Mouse (Mus musculus) midbrain, embryonic 14.5 days (tissue): ENCODE data around the gene Slc7a14. TPM values are rescaled to one million over a fixed set of nuclear protein-coding genes. Genes with fewer than 3 reads are reported as not detected.
"Not testable (repeated sequence)": the region's sequence is repeated elsewhere in the genome, so short reads cannot be mapped to it uniquely, and the experiment has no call there.

ENCODE experiments used
- ATAC-seq: fragments of 200-750 bp; cut with Nextera tagmentation; 2 replicates; pipeline ENCODE4 v1.8.0; 2017; ENCODE audit warnings: moderate number of reproducible peaks, moderate library complexity; ENCODE audit not compliant: low FRiP score, low TSS enrichment
- DNase-seq: peaks from one replicate; pipeline ENCODE4 v3.0.0-alpha.2; 2015
- H3K27ac ChIP-seq: fragments of 300-500 bp; sonication (generic); replicated peaks from 2 replicates; pipeline ENCODE4 v1.5.1; 2014; ENCODE audit warnings: mild to moderate bottlenecking, low read depth, low read length, moderate library complexity
- H3K27me3 ChIP-seq: fragments of 300-500 bp; sonication (generic); 2 replicates; pipeline ENCODE4 v1.6.1; 2014; ENCODE audit warnings: low read length, control low read depth, mixed read lengths; ENCODE audit not compliant: control insufficient read depth, insufficient read depth
- H3K36me3 ChIP-seq: fragments of 300-500 bp; sonication (generic); 2 replicates; pipeline ENCODE4 v1.6.1; 2014; ENCODE audit warnings: low read length, control low read depth; ENCODE audit not compliant: control insufficient read depth, insufficient read depth
- H3K4me1 ChIP-seq: fragments of 300-500 bp; sonication (generic); 2 replicates; pipeline ENCODE4 v1.6.1; 2014; ENCODE audit warnings: mild to moderate bottlenecking, antibody characterized with exemption, low read length, control low read depth; ENCODE audit not compliant: control insufficient read depth, insufficient read depth
- H3K4me2 ChIP-seq: fragments of 300-500 bp; sonication (generic); 2 replicates; pipeline ENCODE4 v1.6.1; 2014; ENCODE audit warnings: mild to moderate bottlenecking, low read length, moderate library complexity
- H3K4me3 ChIP-seq: fragments of 300-500 bp; sonication (generic); replicated peaks from 2 replicates; pipeline ENCODE4 v1.5.1; 2014; ENCODE audit warnings: low read depth, low read length
- H3K9ac ChIP-seq: fragments of 300-500 bp; sonication (generic); replicated peaks from 2 replicates; pipeline ENCODE4 v1.6.1; 2014; ENCODE audit warnings: mild to moderate bottlenecking, low read length, moderate library complexity
- H3K9me3 ChIP-seq: fragments of 300-500 bp; sonication (generic); 2 replicates; pipeline ENCODE4 v1.6.1; 2016; ENCODE audit warnings: low read length, control low read depth, mixed read lengths; ENCODE audit not compliant: control insufficient read depth
- WGBS: fragments of 180-500 bp; shearing (Covaris S2); extraction: QIAGEN DNeasy Blood & Tissue Kit; methylation state at CpG from one replicate; pipeline ENCODE4 v1.1.7; 2014; 5-methylcytosine and 5-hydroxymethylcytosine counted together
- polyA plus RNA-seq: library from polyadenylated mRNA; unstranded; fragments of >200 nt; fragmentation: Nextera tagmentation; extraction: Ambion mirVana; gene quantifications from 2 replicates; pipeline ENCODE4 v1.2.1, GENCODE M21; 2014

Gene Slc7a14
- polyA plus RNA-seq, 1 experiment from 2014 or later = 6.4 TPM

GRCm38 (mm10) chr3:31308906-31309305 is 1.3 kb downstream of the Slc7a14 start:
- WGBS = 3% methylated on average over 14 of the region's 14 CpGs
- peak overlapping the region; percentile 67 for H3K4me3 ChIP-seq
- no peaks in the 10 kb centered on the region for H3K9me3 ChIP-seq
- H3K4me1 ChIP-seq = peaks cover 4% of the 10 kb centered on the region; the same call in 1 of the 2 replicates
- DNase-seq = peak; percentile 64
- H3K27me3 ChIP-seq = no peaks in the 10 kb centered on the region
- H3K27ac ChIP-seq = no peak overlapping the region
- ATAC-seq = no peak
- no peaks in the 10 kb centered on the region for H3K36me3 ChIP-seq
- H3K4me2 ChIP-seq = peak overlapping the region; percentile 83
- H3K9ac ChIP-seq = peak overlapping the region; percentile 79

- Histone ChIP-seq H3K27ac (no peak overlapping the region), H3K4me2 (peak overlapping the region; percentile 83; the same call in 1 of the 2 replicates), H3K36me3 (no peaks in the 10 kb centered on the region), H3K9me3 (no peaks in the 10 kb centered on the region), H3K4me1 (peaks cover 4% of the 10 kb centered on the region; the same call in 1 of the 2 replicates), H3K4me3 (no peak overlapping the region), H3K9ac (no peak overlapping the region), H3K27me3 (no peaks in the 10 kb centered on the region)
- WGBS = 86% methylated on average over 6 of the region's 6 CpGs
- no peak for DNase-seq
- no peak for ATAC-seq
Observed at GRCm38 (mm10) chr3:31307936-31308335, 2.2 kb downstream of the Slc7a14 start.

- Histone ChIP-seq H3K27me3 (no peaks in the 10 kb centered on the region), H3K27ac (no peak overlapping the region), H3K4me3 (no peak overlapping the region), H3K9me3 (no peaks in the 10 kb centered on the region), H3K36me3 (no peaks in the 10 kb centered on the region), H3K4me1 (0 out of 2 replicates have a peak, but pooled peaks cover 2% of the 10 kb centered on the region), H3K4me2 (no peak overlapping the region), H3K9ac (no peak overlapping the region)
- ATAC-seq (no peak), DNase-seq (peak; percentile 46)
- WGBS = 70% methylated on average over 11 of the region's 11 CpGs
Observed at GRCm38 (mm10) chr3:31291673-31292602, 18.2 kb downstream of the Slc7a14 start.

- ATAC-seq (no peak), DNase-seq (peak; percentile 55)
- Histone ChIP-seq H3K9ac (no peak overlapping the region), H3K4me2 (no peak overlapping the region), H3K4me3 (no peak overlapping the region), H3K27ac (no peak overlapping the region), H3K4me1 (0 out of 2 replicates have a peak, but pooled peaks cover 2% of the 10 kb centered on the region), H3K36me3 (no peaks in the 10 kb centered on the region), H3K27me3 (no peaks in the 10 kb centered on the region), H3K9me3 (no peaks in the 10 kb centered on the region)
- WGBS = 65% methylated on average over 3 of the region's 3 CpGs
Observed at GRCm38 (mm10) chr3:31287421-31287948, 22.7 kb downstream of the Slc7a14 start.

GRCm38 (mm10) chr3:31281116-31281515 is 29.1 kb downstream of the Slc7a14 start:
- WGBS = 67% methylated on average over 2 of the region's 2 CpGs
- no peak for ATAC-seq
- Histone ChIP-seq H3K9ac (no peak overlapping the region), H3K27me3 (no peaks in the 10 kb centered on the region), H3K4me2 (no peak overlapping the region), H3K36me3 (no peaks in the 10 kb centered on the region), H3K27ac (no peak overlapping the region), H3K9me3 (no peaks in the 10 kb centered on the region), H3K4me1 (no peaks in the 10 kb centered on the region), H3K4me3 (no peak overlapping the region)
- no peak for DNase-seq

GRCm38 (mm10) chr3:31274875-31275274 is 35.3 kb downstream of the Slc7a14 start:
- ATAC-seq (no peak), DNase-seq (no peak)
- WGBS = 74% methylated on average over 2 of the region's 2 CpGs
- H3K36me3 ChIP-seq = no peaks in the 10 kb centered on the region
- no peak overlapping the region for H3K4me2 ChIP-seq
- no peak overlapping the region for H3K9ac ChIP-seq
- H3K9me3 ChIP-seq = no peaks in the 10 kb centered on the region
- no peak overlapping the region for H3K4me3 ChIP-seq
- H3K4me1 ChIP-seq = no peaks in the 10 kb centered on the region
- no peaks in the 10 kb centered on the region for H3K27me3 ChIP-seq
- H3K27ac ChIP-seq = no peak overlapping the region

GRCm38 (mm10) chr3:31273247-31273646 is 36.9 kb downstream of the Slc7a14 start:
- not testable (repeated sequence) for H3K4me2 ChIP-seq, H3K27me3 ChIP-seq, H3K36me3 ChIP-seq, H3K4me3 ChIP-seq, H3K4me1 ChIP-seq, H3K9me3 ChIP-seq, ATAC-seq, DNase-seq, H3K9ac ChIP-seq, H3K27ac ChIP-seq

- Histone ChIP-seq H3K36me3 (no peaks in the 10 kb centered on the region), H3K4me1 (no peaks in the 10 kb centered on the region), H3K9me3 (no peaks in the 10 kb centered on the region), H3K9ac (no peak overlapping the region), H3K27me3 (no peaks in the 10 kb centered on the region), H3K4me2 (no peak overlapping the region), H3K4me3 (no peak overlapping the region), H3K27ac (no peak overlapping the region)
- ATAC-seq (no peak), DNase-seq (no peak)
- WGBS = 94% methylated on average over 2 of the region's 2 CpGs
Observed at GRCm38 (mm10) chr3:31272635-31273034, 37.5 kb downstream of the Slc7a14 start.
